Mouse (Mus musculus): Measurements from ENCODE around the gene Tmem19.

Tmem19 gene

GRCm38 (mm10) chr10:115311263-115311965 is 50.9 kb downstream of the Tmem19 start:
- DNase-seq (ENCODE audit: low spot score) = no peak

- no peak for DNase-seq (ENCODE audit: low spot score)
These were observed 53.1 kb downstream of the Tmem19 start for GRCm38 (mm10) chr10:115309191-115309590.

GRCm38 (mm10) chr10:115307331-115307875 is 54.9 kb downstream of the Tmem19 start:
- no peak for DNase-seq (ENCODE audit: low spot score)

GRCm38 (mm10) chr10:115298683-115299082 is 63.6 kb downstream of the Tmem19 start:
- no peak for DNase-seq (ENCODE audit: low spot score)

- DNase-seq (ENCODE audit: low spot score) = no peak
These were observed 64.7 kb downstream of the Tmem19 start for GRCm38 (mm10) chr10:115297582-115297981.

GRCm38 (mm10) chr10:115296401-115296935 is 65.8 kb downstream of the Tmem19 start:
- DNase-seq (ENCODE audit: low spot score) = no peak

- no peak for DNase-seq (ENCODE audit: low spot score)
These were observed 67.1 kb downstream of the Tmem19 start for GRCm38 (mm10) chr10:115295162-115295561.

- DNase-seq (ENCODE audit: low spot score) = no peak
These were observed 67.6 kb downstream of the Tmem19 start for GRCm38 (mm10) chr10:115294715-115295114.

- no peak for DNase-seq (ENCODE audit: low spot score)
These were observed 68.4 kb downstream of the Tmem19 start for GRCm38 (mm10) chr10:115293946-115294345.

GRCm38 (mm10) chr10:115290671-115291070 is 71.6 kb downstream of the Tmem19 start:
- no peak for DNase-seq (ENCODE audit: low spot score)
